Mouse (Mus musculus): ENCODE measurements around the gene S100z. TPM values are rescaled to one million over a fixed set of nuclear protein-coding genes. Genes with fewer than 3 reads are reported as not detected.

S100z gene
- not detected in 2 replicates for polyA plus RNA-seq (2012; rRNA removed)

GRCm38 (mm10) chr13:95478671-95479413 is at the start of gene S100z:
TSS of gene S100z (minus strand) at chr13:95478721.

GRCm38 (mm10) chr13:95524674-95525491 is 46.4 kb upstream of the S100z start, which contains the start of gene F2rl1:
TSS of gene F2rl1 (minus strand) at chr13:95525227.

GRCm38 (mm10) chr13:95444824-95445223 is 33.7 kb downstream of the S100z start, which contains the start of gene Crhbp:
TSS of gene Crhbp (minus strand) at chr13:95444924.

Other genes starting within 250 kb of the S100z start
- 1.4 and 2.1 TPM in 2 replicates for gene Pde8b, start 228.4 kb downstream of the S100z start, polyA plus RNA-seq (2012; rRNA removed)
- gene Zbed3, start 155.1 kb downstream of the S100z start, polyA plus RNA-seq (2012; rRNA removed): 49.1 and 65.3 TPM in 2 replicates
- 34.6 and 47.8 TPM in 2 replicates for gene Aggf1, start 103.4 kb downstream of the S100z start, polyA plus RNA-seq (2012; rRNA removed)
- gene Crhbp, start 33.8 kb downstream of the S100z start, polyA plus RNA-seq (2012; rRNA removed): 0.72 and 0.86 TPM in 2 replicates
- 0.52 TPM in 2 replicates for gene F2rl1, start 46.5 kb upstream of the S100z start, polyA plus RNA-seq (2012; rRNA removed)
- gene F2r, start 139.8 kb upstream of the S100z start, polyA plus RNA-seq (2012; rRNA removed): 32.5 and 55.0 TPM in 2 replicates
- gene F2rl2, start 218.1 kb upstream of the S100z start, polyA plus RNA-seq (2012; rRNA removed): 1.2 and 2.8 TPM in 2 replicates

Measured in central nervous system, embryonic 11.5 days (tissue).